Mouse (Mus musculus) embryonic facial prominence, embryonic 10.5 days (tissue): ENCODE data around the gene Dab2. TPM values are rescaled to one million over a fixed set of nuclear protein-coding genes. Genes with fewer than 3 reads are reported as not detected.
A peak's percentile ranks its signal among the peaks of the same experiment; 100 is the strongest.

Experiments used
- DNase-seq: peaks from one replicate; pipeline ENCODE4 v3.0.0-alpha.2; 2017; ENCODE audit warnings: low spot score
- H3K27ac ChIP-seq: fragments of 300-500 bp; sonication (generic); replicated peaks from 2 replicates; pipeline ENCODE4 v1.5.1; 2016; ENCODE audit warnings: mild to moderate bottlenecking
- H3K27me3 ChIP-seq: fragments of 300-500 bp; sonication (generic); replicated peaks from 2 replicates; pipeline ENCODE4 v1.6.1; 2016; ENCODE audit warnings: low read depth, mild to moderate bottlenecking; ENCODE audit not compliant: poor library complexity, severe bottlenecking
- H3K36me3 ChIP-seq: fragments of 300-500 bp; sonication (generic); replicated peaks from 2 replicates; pipeline ENCODE4 v1.6.1; 2016; ENCODE audit warnings: mild to moderate bottlenecking, moderate library complexity
- H3K4me1 ChIP-seq: fragments of 300-500 bp; sonication (generic); 2 replicates; pipeline ENCODE4 v1.6.1; 2016
- H3K4me3 ChIP-seq: fragments of 300-500 bp; sonication (generic); 2 replicates; pipeline ENCODE4 v1.5.1; 2016; ENCODE audit warnings: mild to moderate bottlenecking, moderate library complexity
- H3K9me3 ChIP-seq: fragments of 300-500 bp; sonication (generic); 2 replicates; pipeline ENCODE4 v1.6.1; 2016; ENCODE audit warnings: mild to moderate bottlenecking
- WGBS: fragments of 180-500 bp; shearing (Covaris S2); methylation state at CpG from one replicate; pipeline ENCODE4 v1.1.7; 2016; 5-methylcytosine and 5-hydroxymethylcytosine counted together
- polyA plus RNA-seq: library from polyadenylated mRNA; unstranded; fragments of >200 nt; fragmentation: Nextera tagmentation; extraction: Ambion mirVana; gene quantifications from 2 replicates; pipeline ENCODE4 v1.2.1, GENCODE M21; 2016

Gene Dab2
- polyA plus RNA-seq: 40.2 and 47.5 TPM in 2 replicates

DNA sequence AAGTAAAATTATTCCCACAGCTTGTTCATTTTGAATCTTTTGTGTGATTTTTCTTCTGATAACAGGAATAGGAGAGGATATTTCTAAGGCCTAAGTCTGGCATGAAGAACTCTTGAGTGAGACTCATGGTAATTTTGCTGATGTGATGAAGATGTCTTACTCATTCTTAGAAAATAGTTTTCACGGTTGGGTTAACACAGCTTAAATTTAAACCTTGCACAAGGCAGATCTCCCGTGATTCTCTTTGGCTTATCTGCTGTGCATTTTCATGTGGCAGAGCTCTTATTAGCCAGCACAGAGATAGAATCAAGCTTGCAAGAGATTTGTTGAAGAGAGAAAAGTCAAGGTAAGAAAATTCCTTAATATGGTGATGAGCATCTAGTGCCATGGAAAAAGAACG, at the start of gene Dab2:
Gene Dab2, plus strand, starts transcription at position 235 of the 400 bp plus-strand sequence.
- H3K9me3 ChIP-seq: no peaks in the 10 kb centered on the region
- no peak within 1 kb of the TSS for H3K4me3 ChIP-seq
- no peaks in the 10 kb centered on the region for H3K36me3 ChIP-seq
- no peaks in the 10 kb centered on the region for H3K27me3 ChIP-seq
- DNase-seq: no peak
- no peaks in the 10 kb centered on the region for H3K4me1 ChIP-seq
- WGBS: 91% methylated on average over 3 of the region's 3 CpGs
- H3K27ac ChIP-seq: no peak within 1 kb of the TSS

DNA sequence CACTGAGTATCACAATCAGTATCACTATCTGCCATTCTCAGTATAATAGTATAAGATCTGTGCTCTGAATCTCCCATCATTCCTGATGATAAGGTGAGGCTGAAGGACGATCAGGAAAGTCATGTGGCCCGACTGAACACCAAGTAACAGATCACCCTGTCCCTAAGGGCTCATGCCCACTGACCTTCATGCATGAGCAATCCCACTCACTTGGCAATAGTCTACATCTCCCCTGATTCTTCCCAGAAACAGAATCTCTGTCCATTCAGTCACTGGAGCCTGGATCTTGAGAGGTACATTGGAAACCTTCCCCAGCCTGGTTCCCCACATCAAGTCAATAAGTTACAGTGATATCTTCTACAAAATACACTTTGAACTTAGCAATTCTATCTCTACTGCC, 46.1 kb upstream of the Dab2 start:
- H3K27ac ChIP-seq: no peak overlapping the region
- no peaks in the 10 kb centered on the region for H3K27me3 ChIP-seq
- no peaks in the 10 kb centered on the region for H3K4me1 ChIP-seq
- DNase-seq: no peak
- no peaks in the 10 kb centered on the region for H3K9me3 ChIP-seq
- no peaks in the 10 kb centered on the region for H3K36me3 ChIP-seq
- no peak overlapping the region for H3K4me3 ChIP-seq
- WGBS: 86% methylated on average over 2 of the region's 2 CpGs

DNA sequence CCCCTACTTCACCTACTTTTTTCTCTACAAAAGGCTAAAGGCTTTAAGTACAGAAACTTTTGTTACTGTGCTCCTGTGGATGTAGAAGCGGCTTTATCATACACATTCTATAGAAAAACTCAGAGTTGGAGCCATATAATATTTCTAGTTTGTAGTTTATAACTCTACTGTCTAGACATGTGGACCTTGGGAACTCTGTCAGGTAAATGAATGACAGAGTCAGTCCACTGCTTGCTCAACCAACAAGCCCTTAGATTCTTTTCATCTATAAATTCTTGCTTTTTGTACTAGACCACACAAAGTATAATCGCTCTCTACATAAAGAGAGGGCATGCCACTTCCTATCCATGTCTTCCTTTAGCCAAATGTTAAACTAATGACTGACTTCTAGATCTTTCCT, 45.2 kb upstream of the Dab2 start:
- 93% methylated on average over 2 of the region's 2 CpGs for WGBS
- Histone ChIP-seq H3K4me3 (no peak overlapping the region), H3K9me3 (no peaks in the 10 kb centered on the region), H3K27ac (no peak overlapping the region), H3K4me1 (no peaks in the 10 kb centered on the region), H3K36me3 (no peaks in the 10 kb centered on the region), H3K27me3 (no peaks in the 10 kb centered on the region)
- no peak for DNase-seq

DNA sequence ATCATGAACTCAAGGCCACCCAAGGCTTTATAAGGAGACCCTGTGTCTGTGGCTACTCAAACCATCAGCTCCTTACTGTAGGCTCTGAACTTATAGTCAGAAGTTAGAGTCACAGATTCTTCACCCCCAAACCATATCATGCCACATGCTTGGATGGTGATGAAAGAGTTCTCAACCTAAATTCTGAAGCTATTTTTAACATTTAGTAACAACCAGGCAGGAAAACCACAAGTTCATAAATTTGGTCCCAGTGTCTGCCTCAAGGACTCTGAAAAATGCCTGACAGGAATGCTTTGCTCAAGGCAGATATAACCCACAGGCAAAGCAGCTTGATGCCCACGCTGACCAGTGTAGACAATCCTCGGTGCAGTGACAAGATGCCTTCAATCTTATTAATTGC, 42.5 kb upstream of the Dab2 start:
- Histone ChIP-seq H3K4me1 (peaks cover 8% of the 10 kb centered on the region), H3K27ac (no peak overlapping the region), H3K36me3 (no peaks in the 10 kb centered on the region), H3K27me3 (no peaks in the 10 kb centered on the region), H3K9me3 (no peaks in the 10 kb centered on the region), H3K4me3 (no peak overlapping the region)
- no peak for DNase-seq
- whole genome bisulfite sequencing: 81% methylated on average over 2 of the region's 2 CpGs

DNA sequence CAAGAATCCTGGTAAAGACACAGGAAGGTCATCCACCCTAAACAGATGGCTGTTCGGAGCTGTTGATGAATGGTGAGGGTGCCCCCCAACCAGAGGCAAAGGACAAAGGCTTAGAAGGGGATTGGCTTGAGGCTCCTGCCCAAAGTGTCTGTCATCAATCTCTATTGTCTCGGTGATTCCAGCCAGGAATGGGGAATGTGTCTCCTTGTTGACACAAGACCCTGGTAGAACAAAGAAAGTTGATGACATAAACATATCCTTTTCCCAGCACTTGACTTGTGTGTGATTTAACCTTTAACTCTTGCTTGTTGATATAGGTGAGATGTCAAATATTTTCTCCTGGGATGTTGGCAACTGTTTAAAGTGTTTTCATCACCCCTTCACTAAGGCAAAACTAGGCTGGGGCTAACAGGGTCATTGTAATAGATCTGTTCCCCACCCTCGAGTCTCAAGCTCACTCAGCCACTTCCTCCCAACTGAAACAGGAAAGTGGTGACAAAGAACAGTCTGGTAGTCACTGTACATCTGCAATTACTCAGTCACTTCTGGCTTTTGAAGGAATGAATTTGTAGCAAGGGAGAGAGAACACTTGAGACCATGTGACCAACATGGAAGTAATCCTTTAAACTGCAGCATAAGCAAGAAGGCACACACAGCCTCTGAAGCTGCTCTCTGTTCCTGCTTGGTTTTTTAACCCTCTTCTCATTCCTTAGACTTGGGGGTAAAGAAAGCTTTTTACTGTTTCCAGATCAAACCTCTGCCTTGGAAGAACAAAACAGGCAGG, 39.4 kb upstream of the Dab2 start:
- Histone ChIP-seq H3K4me1 (peaks cover 8% of the 10 kb centered on the region), H3K4me3 (no peak overlapping the region), H3K36me3 (no peaks in the 10 kb centered on the region), H3K27ac (no peak overlapping the region; the same call in 1 of the 2 replicates), H3K27me3 (no peaks in the 10 kb centered on the region), H3K9me3 (no peaks in the 10 kb centered on the region)
- peak; percentile 13 for DNase-seq
- WGBS: 35% methylated on average over 3 of the region's 3 CpGs

DNA sequence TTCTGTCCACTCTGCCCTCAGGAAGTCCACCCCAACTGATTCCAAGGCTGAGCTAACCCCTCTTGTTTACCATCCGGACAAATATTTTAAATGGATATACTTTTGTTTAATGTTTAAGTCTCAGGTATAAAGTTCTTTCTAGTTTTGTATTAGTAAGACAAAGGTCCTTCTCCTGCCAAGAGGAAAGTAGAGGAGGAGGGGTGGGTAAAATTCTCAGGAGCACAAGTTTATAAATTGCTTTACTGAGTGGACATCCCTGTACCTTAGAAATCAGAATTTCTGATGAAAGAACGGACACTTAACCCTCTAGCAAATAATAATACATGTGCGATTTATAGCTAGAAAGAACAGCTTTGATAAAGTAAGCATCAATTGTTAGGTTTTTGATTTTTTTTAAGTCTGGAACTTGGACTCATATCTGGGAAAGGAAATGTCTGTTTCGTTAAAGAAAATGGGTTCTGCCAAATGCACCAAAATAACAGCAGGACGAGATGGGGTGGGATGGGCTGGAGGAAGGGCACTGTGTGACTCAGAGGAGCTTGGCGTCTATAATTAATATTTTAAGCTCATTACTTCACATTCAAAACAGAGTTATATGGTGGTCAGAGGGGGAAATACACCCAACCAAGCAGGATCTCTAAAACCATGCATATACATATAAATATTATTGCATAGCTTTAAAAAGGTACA, 38.7 kb upstream of the Dab2 start:
- H3K9me3 ChIP-seq: no peaks in the 10 kb centered on the region
- H3K4me1 ChIP-seq: peaks cover 8% of the 10 kb centered on the region
- no peak overlapping the region for H3K4me3 ChIP-seq
- H3K36me3 ChIP-seq: no peaks in the 10 kb centered on the region
- 83% methylated on average over 6 of the region's 6 CpGs for WGBS
- DNase-seq: no peak
- H3K27me3 ChIP-seq: no peaks in the 10 kb centered on the region
- H3K27ac ChIP-seq: no peak overlapping the region

- no peak for DNase-seq
- Histone ChIP-seq H3K4me1 (no peaks in the 10 kb centered on the region), H3K27ac (no peak overlapping the region), H3K9me3 (no peaks in the 10 kb centered on the region), H3K4me3 (no peak overlapping the region), H3K27me3 (no peaks in the 10 kb centered on the region), H3K36me3 (no peaks in the 10 kb centered on the region)
- 81% methylated on average over 3 of the region's 3 CpGs for WGBS
Measured at GRCm38 (mm10) chr15:6267147-6267758, 32.3 kb upstream of the Dab2 start.

DNA sequence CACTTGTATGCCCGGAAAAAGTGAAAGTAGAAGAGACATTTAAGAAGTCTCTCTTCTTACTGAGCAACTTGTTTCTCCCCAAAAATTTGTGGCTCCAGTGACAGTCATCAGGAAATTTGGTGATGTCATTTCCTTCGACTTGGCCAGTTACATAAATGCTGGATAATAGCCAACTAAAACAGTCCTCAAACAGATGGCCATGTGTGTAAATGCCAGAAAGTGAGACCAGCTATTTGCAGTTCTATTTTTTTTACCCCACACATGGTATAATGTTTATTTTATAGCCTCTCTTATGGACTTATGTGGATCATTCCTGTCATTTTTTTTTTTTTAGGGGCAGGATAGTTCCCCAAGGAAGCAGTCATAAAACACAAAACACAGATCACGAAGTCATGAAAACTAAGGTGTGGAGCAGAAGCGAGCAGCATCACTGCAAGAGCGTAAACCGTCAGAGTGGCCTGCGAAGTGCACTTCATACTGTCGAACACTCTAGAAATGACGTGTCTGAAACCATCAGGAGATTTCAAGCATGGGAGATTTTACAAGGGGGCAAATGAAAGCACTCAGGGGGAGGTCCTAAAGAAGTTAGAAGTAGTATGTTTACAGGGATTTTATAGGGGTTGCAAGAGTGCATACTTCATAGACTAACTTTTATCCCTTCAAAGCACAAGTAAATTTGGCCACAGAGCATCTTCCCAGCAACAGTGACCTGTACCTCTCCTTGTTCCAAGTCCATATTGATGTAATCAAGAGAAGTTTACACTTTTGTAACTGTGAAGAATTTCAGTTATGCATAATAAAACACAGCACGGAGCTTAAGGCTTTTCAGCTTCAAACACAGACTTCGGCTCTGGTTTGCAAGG, 20.8 kb upstream of the Dab2 start:
- no peaks in the 10 kb centered on the region for H3K36me3 ChIP-seq
- 74% methylated on average over 11 of the region's 11 CpGs for WGBS
- H3K9me3 ChIP-seq: no peaks in the 10 kb centered on the region
- peaks cover 18% of the 10 kb centered on the region for H3K4me1 ChIP-seq
- no peaks in the 10 kb centered on the region for H3K27me3 ChIP-seq
- H3K4me3 ChIP-seq: no peak overlapping the region
- no peak for DNase-seq
- H3K27ac ChIP-seq: no peak overlapping the region

DNA sequence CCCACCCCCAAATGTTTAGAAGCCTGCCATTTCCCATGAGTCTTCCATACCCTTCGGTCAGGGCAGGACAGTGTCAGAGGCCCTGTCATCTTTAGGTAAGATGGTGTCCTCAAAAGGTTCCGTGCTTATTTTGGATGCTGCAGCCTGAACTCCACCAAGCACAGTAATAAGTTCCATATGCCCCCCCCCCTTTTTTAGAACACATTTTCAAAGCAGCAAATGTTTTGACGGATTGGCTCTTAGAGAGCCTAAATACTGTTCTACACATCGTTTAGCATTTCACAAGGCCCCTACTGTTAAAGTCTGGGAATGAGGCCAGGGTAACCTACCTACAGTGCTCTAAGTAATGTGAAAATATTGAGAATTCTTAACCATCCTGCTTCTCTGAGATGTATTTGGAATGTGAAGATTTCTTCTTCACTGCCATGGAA, 19.6 kb upstream of the Dab2 start:
- Histone ChIP-seq H3K4me1 (peaks cover 18% of the 10 kb centered on the region), H3K9me3 (no peaks in the 10 kb centered on the region), H3K27me3 (no peaks in the 10 kb centered on the region), H3K36me3 (no peaks in the 10 kb centered on the region), H3K27ac (no peak overlapping the region; the same call in 1 of the 2 replicates), H3K4me3 (no peak overlapping the region)
- peak; percentile 19 for DNase-seq
- 44% methylated on average over 4 of the region's 4 CpGs for WGBS

DNA sequence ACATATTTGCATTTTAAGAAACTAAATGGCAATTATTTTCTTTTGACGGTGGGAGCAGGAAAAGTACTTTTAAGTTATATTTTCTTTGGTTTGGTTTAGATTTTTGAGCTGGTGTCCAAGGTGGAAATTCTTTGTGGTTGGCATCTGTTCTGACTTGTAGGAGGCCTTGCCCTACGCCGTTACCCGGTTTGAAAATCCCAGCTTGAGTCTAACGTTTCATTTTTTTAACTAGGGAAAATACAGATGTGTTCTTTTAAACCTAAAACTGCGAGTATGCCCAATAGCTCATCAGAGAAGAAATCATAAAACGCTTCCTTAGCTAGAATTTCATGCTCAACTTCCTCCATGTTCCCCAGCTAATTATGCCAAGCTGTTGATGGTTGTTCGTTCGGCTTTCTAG, 16.3 kb upstream of the Dab2 start:
- no peaks in the 10 kb centered on the region for H3K36me3 ChIP-seq
- no peaks in the 10 kb centered on the region for H3K27me3 ChIP-seq
- H3K4me3 ChIP-seq: no peak overlapping the region
- H3K27ac ChIP-seq: no peak overlapping the region
- H3K9me3 ChIP-seq: no peaks in the 10 kb centered on the region
- DNase-seq: no peak
- 74% methylated on average over 9 of the region's 9 CpGs for WGBS
- peaks cover 18% of the 10 kb centered on the region for H3K4me1 ChIP-seq

- no peaks in the 10 kb centered on the region for H3K27me3 ChIP-seq
- H3K4me1 ChIP-seq: no peaks in the 10 kb centered on the region
- 76% methylated on average over 2 of the region's 2 CpGs for WGBS
Measured at GRCm38 (mm10) chr15:6296071-6296470, 3.5 kb upstream of the Dab2 start.

GRCm38 (mm10) chr15:6298726-6299125, 862 bp upstream of the Dab2 start:
- 88% methylated on average over 3 of the region's 3 CpGs for WGBS

More at GRCm38 (mm10) chr15:6296071-6296470, 3.5 kb upstream of the Dab2 start:
- H3K36me3 ChIP-seq: no peaks in the 10 kb centered on the region
- no peaks in the 10 kb centered on the region for H3K9me3 ChIP-seq
- no peak overlapping the region for H3K27ac ChIP-seq
- DNase-seq: no peak
- H3K4me3 ChIP-seq: no peak overlapping the region

More at GRCm38 (mm10) chr15:6298726-6299125, 862 bp upstream of the Dab2 start:
- no peak overlapping the region for H3K27ac ChIP-seq
- H3K36me3 ChIP-seq: no peaks in the 10 kb centered on the region
- H3K9me3 ChIP-seq: no peaks in the 10 kb centered on the region
- no peak for DNase-seq
- H3K4me1 ChIP-seq: no peaks in the 10 kb centered on the region
- H3K4me3 ChIP-seq: no peak overlapping the region
- H3K27me3 ChIP-seq: no peaks in the 10 kb centered on the region
